ENCODE assay signal across 8 mouse cellular contexts in the genomic region with DNA sequence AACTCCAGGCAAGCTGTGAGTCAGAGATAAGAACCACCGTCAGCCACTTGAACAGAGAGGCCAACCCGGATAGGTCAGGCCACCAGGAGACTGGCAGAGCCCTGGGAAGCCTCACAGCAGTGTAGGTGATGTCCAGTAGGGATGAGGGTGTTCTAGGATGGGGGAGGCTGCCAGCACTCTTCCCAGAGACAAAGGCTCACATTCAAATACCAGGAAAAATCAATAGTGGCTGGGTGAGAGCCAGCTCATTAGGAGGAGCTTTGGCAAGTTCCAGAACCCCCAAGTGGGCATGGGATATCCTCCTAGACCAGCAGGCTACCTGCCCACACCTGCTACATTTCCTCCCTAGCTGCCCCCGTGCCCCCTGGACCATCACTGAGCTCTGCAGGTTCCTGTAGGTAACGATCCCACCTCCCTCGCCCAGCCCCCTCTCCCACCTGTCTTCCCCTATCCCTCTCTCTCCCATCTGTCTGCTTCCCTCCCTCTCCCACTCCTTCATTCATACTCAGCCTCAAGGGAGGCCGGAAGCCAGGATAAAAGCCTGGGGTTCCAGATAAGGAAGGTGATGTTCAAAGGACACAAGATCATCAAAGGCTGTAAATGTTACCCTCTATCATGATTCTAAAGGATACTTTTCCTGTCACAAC. TPM values are rescaled to one million over a fixed set of nuclear protein-coding genes. Genes with fewer than 3 reads are reported as not detected.
A peak's percentile ranks its signal among the peaks of the same experiment; 100 is the strongest.
DNase-seq lines count a peak whose midpoint lies in the region; ATAC-seq and TF ChIP-seq lines count a peak whose summit lies in the region.

No protein-coding gene starts in this region.

- no peak overlapping the region; the same call in 1 of the 2 replicates for H3K27ac ChIP-seq in intestine, embryonic 15.5 days
- H3K27ac ChIP-seq in intestine, postnatal 0 days (ENCODE audit: low read depth, low read length): no peak overlapping the region
- no peak overlapping the region; the same call in 1 of the 2 replicates for H3K27ac ChIP-seq in hindbrain, embryonic 13.5 days
- 0 out of 2 replicates have a peak overlapping the region, but pooled peaks have one; percentile 15 for H3K27ac ChIP-seq in midbrain, embryonic 15.5 days
- H3K27ac ChIP-seq in kidney, embryonic 14.5 days (ENCODE audit: low read depth, low read length): no peak overlapping the region

- no peak overlapping the region for H3K4me3 ChIP-seq in intestine, embryonic 15.5 days (replicated peaks)
- no peak overlapping the region for H3K4me3 ChIP-seq in intestine, postnatal 0 days (ENCODE audit: low read depth, low read length)
- H3K4me3 ChIP-seq in hindbrain, embryonic 13.5 days: no peak overlapping the region
- no peak overlapping the region for H3K4me3 ChIP-seq in midbrain, embryonic 15.5 days
- no peak overlapping the region for H3K4me3 ChIP-seq in kidney, embryonic 14.5 days (ENCODE audit: low read length)

- no peaks in the 10 kb centered on the region for H3K36me3 ChIP-seq in intestine, embryonic 15.5 days
- H3K36me3 ChIP-seq in intestine, postnatal 0 days (ENCODE audit: control insufficient read depth, insufficient read depth): no peaks in the 10 kb centered on the region
- H3K36me3 ChIP-seq in hindbrain, embryonic 13.5 days: no peaks in the 10 kb centered on the region
- no peaks in the 10 kb centered on the region for H3K36me3 ChIP-seq in midbrain, embryonic 15.5 days (replicated peaks)
- H3K36me3 ChIP-seq in kidney, embryonic 14.5 days (ENCODE audit: control insufficient read depth, insufficient read depth, low read length): no peaks in the 10 kb centered on the region

- no peak overlapping the region for H3K4me2 ChIP-seq in intestine, embryonic 15.5 days (replicated peaks)
- H3K4me2 ChIP-seq in intestine, postnatal 0 days (replicated peaks; ENCODE audit: low read depth): no peak overlapping the region
- H3K4me2 ChIP-seq in hindbrain, embryonic 13.5 days: no peak overlapping the region
- no peak overlapping the region for H3K4me2 ChIP-seq in midbrain, embryonic 15.5 days
- no peak overlapping the region for H3K4me2 ChIP-seq in kidney, embryonic 14.5 days (replicated peaks; ENCODE audit: low read depth, low read length)

- H3K4me1 ChIP-seq in intestine, embryonic 15.5 days (replicated peaks): peaks cover 13% of the 10 kb centered on the region; the same call in 1 of the 2 replicates
- 0 out of 2 replicates have a peak, but pooled peaks cover 5% of the 10 kb centered on the region for H3K4me1 ChIP-seq in intestine, postnatal 0 days (replicated peaks; ENCODE audit: control insufficient read depth, insufficient read depth, low read length)
- H3K4me1 ChIP-seq in hindbrain, embryonic 13.5 days (replicated peaks): peaks cover 17% of the 10 kb centered on the region; the same call in 1 of the 2 replicates
- H3K4me1 ChIP-seq in midbrain, embryonic 15.5 days: peaks cover 12% of the 10 kb centered on the region
- H3K4me1 ChIP-seq in kidney, embryonic 14.5 days (ENCODE audit: control insufficient read depth, insufficient read depth, low read length): peaks cover 3% of the 10 kb centered on the region; the same call in 1 of the 2 replicates

- peak; percentile 79 for ATAC-seq in intestine, embryonic 15.5 days
- ATAC-seq in intestine, postnatal 0 days: no peak
- peak; percentile 37; the same call in 1 of the 2 replicates for ATAC-seq in hindbrain, embryonic 13.5 days (ENCODE audit: low FRiP score)
- peak; percentile 65 for ATAC-seq in midbrain, embryonic 15.5 days (replicated peaks)
- no peak for ATAC-seq in kidney, embryonic 14.5 days (ENCODE audit: low FRiP score, low TSS enrichment)

- 50% methylated on average over 6 of the region's 6 CpGs for WGBS in intestine, embryonic 15.5 days
- 45% methylated on average over 6 of the region's 6 CpGs for WGBS in intestine, postnatal 0 days
- whole genome bisulfite sequencing in hindbrain, embryonic 13.5 days: 61% methylated on average over 6 of the region's 6 CpGs
- WGBS in midbrain, embryonic 15.5 days: 46% methylated on average over 6 of the region's 6 CpGs
- 52% methylated on average over 6 of the region's 6 CpGs for WGBS in kidney, embryonic 14.5 days

- TF ChIP-seq CTCF in intestine, postnatal 0 days (IDR thresholded peaks at IDR 0.05; ENCODE audit: low read depth): no peak

- DNase-seq in brain, adult 2 months (ENCODE audit: low read depth, low spot score): peak; percentile 58
- no peak for DNase-seq in gastrocnemius, postnatal 4 days (ENCODE audit: low spot score in 2 of 2)
- no peak for DNase-seq in kidney, adult 11 months

- H3K9ac ChIP-seq in intestine, embryonic 15.5 days: no peak overlapping the region
- no peak overlapping the region for H3K9ac ChIP-seq in intestine, postnatal 0 days (ENCODE audit: low read depth, low read length)
- no peak overlapping the region for H3K9ac ChIP-seq in hindbrain, embryonic 13.5 days
- H3K9ac ChIP-seq in midbrain, embryonic 15.5 days: no peak overlapping the region
- H3K9ac ChIP-seq in kidney, embryonic 14.5 days (ENCODE audit: low read depth, low read length): no peak overlapping the region

- H3K9me3 ChIP-seq in intestine, embryonic 15.5 days: no peaks in the 10 kb centered on the region
- no peaks in the 10 kb centered on the region for H3K9me3 ChIP-seq in intestine, postnatal 0 days (ENCODE audit: control insufficient read depth)
- no peaks in the 10 kb centered on the region for H3K9me3 ChIP-seq in hindbrain, embryonic 13.5 days
- H3K9me3 ChIP-seq in midbrain, embryonic 15.5 days: no peaks in the 10 kb centered on the region
- no peaks in the 10 kb centered on the region for H3K9me3 ChIP-seq in kidney, embryonic 14.5 days (ENCODE audit: control insufficient read depth, low read length)

- no peaks in the 10 kb centered on the region for H3K27me3 ChIP-seq in intestine, embryonic 15.5 days (replicated peaks)
- H3K27me3 ChIP-seq in intestine, postnatal 0 days (replicated peaks; ENCODE audit: control insufficient read depth, insufficient read depth, low read length): no peaks in the 10 kb centered on the region
- no peaks in the 10 kb centered on the region for H3K27me3 ChIP-seq in hindbrain, embryonic 13.5 days
- H3K27me3 ChIP-seq in midbrain, embryonic 15.5 days (replicated peaks): no peaks in the 10 kb centered on the region
- no peaks in the 10 kb centered on the region for H3K27me3 ChIP-seq in kidney, embryonic 14.5 days (ENCODE audit: control insufficient read depth, insufficient read depth, low read length)

RNA-seq across cellular contexts. Expression of a gene that starts 20.1 kb away (rescaled TPM):
- polyA plus RNA-seq in intestine, embryonic 15.5 days (2015; fragmentation: Nextera tagmentation; extraction: Ambion mirVana): 4.4 and 5.3 TPM in 2 replicates
- 3.5 and 4.0 TPM in 2 replicates for polyA plus RNA-seq in intestine, postnatal 0 days (2015; fragmentation: Nextera tagmentation; extraction: Ambion mirVana)
- polyA plus RNA-seq in hindbrain, embryonic 13.5 days (2015; fragmentation: Nextera tagmentation; extraction: Ambion mirVana): 3.8 and 4.3 TPM in 2 replicates
- polyA plus RNA-seq in midbrain, embryonic 15.5 days (2015; fragmentation: Nextera tagmentation; extraction: Ambion mirVana): 5.9 and 6.1 TPM in 2 replicates
- 7.6 and 10.8 TPM in 2 replicates for polyA plus RNA-seq in kidney, embryonic 14.5 days (2014; fragmentation: Nextera tagmentation; extraction: Ambion mirVana)
- 10 to 100 TPM; 12.5 to 12.7 TPM for total RNA-seq in gastrocnemius, postnatal 4 days (2021)

Comparison
In these comparisons a context has a peak if more than half of its experiments do, and no peak if none do; other contexts are left out.
1. ATAC-seq: peak in intestine, embryonic 15.5 days (single experiment), hindbrain, embryonic 13.5 days (single experiment) and midbrain, embryonic 15.5 days (single experiment); none in intestine, postnatal 0 days (single experiment) and kidney, embryonic 14.5 days (single experiment).